Mouse (Mus musculus) bone marrow macrophage, adult 2 months (primary cell): ENCODE measurements at regions not wholly inside any gene's neighbourhood (a gene's known extent, or its start where the extent isn't known, plus 50 kb on each side); places are given as distances from the start of the nearest gene placed in this dataset.

ENCODE experiments used
- CTCF ChIP-seq: IDR thresholded peaks from 2 replicates; pipeline ENCODE4 v1.5.1; 2012; ENCODE audit warnings: low read depth, mild to moderate bottlenecking, low read length, moderate library complexity
- POLR2A ChIP-seq: IDR thresholded peaks from 2 replicates; pipeline ENCODE4 v1.6.1; 2012; ENCODE audit warnings: mild to moderate bottlenecking, low read depth, low read length, borderline replicate concordance

DNA sequence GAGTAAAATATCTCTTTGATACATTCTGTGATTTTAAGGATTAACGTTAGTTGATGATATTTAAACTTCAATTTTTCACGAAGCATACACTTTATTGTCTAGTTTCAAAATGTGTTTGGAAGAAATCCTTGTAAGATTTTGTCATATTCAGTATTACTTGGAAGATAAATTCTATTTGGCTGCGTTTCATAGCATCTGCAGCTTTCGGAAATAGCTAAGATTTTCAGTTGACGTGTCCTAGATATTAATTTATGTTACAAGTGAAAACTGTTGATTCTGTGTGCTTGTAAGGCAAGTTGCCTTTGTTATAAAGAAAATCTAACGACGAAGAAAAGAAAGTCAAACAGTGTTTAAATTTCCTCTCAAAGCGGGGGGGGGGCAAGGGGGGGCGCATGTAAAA is 284.5 kb downstream of the Trim52 start:
- TF ChIP-seq CTCF: no peak
- TF ChIP-seq POLR2A: no peak
